In the genomic region with DNA sequence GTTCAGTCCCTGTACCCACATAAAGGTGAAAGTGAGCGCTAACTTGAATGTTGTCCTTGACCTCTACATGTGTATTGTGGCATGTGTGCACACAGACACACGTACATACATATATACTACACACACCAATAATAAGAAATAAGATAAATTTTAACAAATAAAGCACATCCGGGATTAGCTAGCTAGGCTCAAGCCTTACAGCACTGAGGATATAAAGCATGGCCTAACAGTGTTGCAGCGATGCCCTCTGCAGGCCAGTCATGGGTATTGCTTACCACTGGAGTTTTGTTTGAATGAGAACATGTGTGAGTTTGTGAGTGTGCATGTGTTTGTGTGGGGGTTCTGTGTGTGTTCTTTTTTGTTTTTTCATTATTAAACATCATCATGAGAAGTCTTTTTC, we compare ENCODE assay signal across 8 mouse cellular contexts. TPM values are rescaled to one million over a fixed set of nuclear protein-coding genes. Genes with fewer than 3 reads are reported as not detected.
A peak's percentile ranks its signal among the peaks of the same experiment; 100 is the strongest.
DNase-seq lines count a peak whose midpoint lies in the region; ATAC-seq and TF ChIP-seq lines count a peak whose summit lies in the region.

No protein-coding gene starts in this region.

- TF ChIP-seq POLR2A in bone marrow, adult 2 months (IDR thresholded peaks at IDR 0.05; ENCODE audit: borderline replicate concordance, control insufficient read depth, low read depth, low read length): no peak

- peaks cover 67% of the 10 kb centered on the region for H3K36me3 ChIP-seq in kidney, embryonic 15.5 days
- H3K36me3 ChIP-seq in kidney, embryonic 14.5 days (ENCODE audit: control insufficient read depth, insufficient read depth, low read length): peaks cover 58% of the 10 kb centered on the region

- H3K27ac ChIP-seq in kidney, embryonic 15.5 days: no peak overlapping the region
- H3K27ac ChIP-seq in kidney, embryonic 14.5 days (ENCODE audit: low read depth, low read length): no peak overlapping the region
- no peak overlapping the region for H3K27ac ChIP-seq in bone marrow, adult 2 months (ENCODE audit: control insufficient read depth, insufficient read depth, low read depth, low read length, poor library complexity)

- no peak overlapping the region for H3K9ac ChIP-seq in kidney, embryonic 15.5 days
- H3K9ac ChIP-seq in kidney, embryonic 14.5 days (ENCODE audit: low read depth, low read length): no peak overlapping the region

- H3K4me1 ChIP-seq in kidney, embryonic 15.5 days: no peaks in the 10 kb centered on the region
- H3K4me1 ChIP-seq in kidney, embryonic 14.5 days (ENCODE audit: control insufficient read depth, insufficient read depth, low read length): no peaks in the 10 kb centered on the region
- no peaks in the 10 kb centered on the region for H3K4me1 ChIP-seq in bone marrow, adult 2 months (ENCODE audit: control insufficient read depth, insufficient read depth, low read length)

- ATAC-seq in kidney, embryonic 15.5 days (replicated peaks; ENCODE audit: low FRiP score): peak; percentile 43; the same call in 1 of the 2 replicates
- no peak for ATAC-seq in kidney, embryonic 14.5 days (ENCODE audit: low FRiP score, low TSS enrichment)

- no peaks in the 10 kb centered on the region for H3K9me3 ChIP-seq in kidney, embryonic 15.5 days (replicated peaks)
- H3K9me3 ChIP-seq in kidney, embryonic 14.5 days (ENCODE audit: control insufficient read depth, low read length): no peaks in the 10 kb centered on the region

- 77% methylated on average over 4 of the region's 4 CpGs for WGBS in kidney, embryonic 15.5 days
- 79% methylated on average over 4 of the region's 4 CpGs for WGBS in kidney, embryonic 14.5 days
- 68% methylated on average over 4 of the region's 4 CpGs for WGBS in bone marrow, adult 2 months

- DNase-seq in CD4-positive, CD25-positive, alpha-beta regulatory T cell, adult 2 months (ENCODE audit: low read depth, low spot score): peak; percentile 49
- peak; percentile 12 to 31 for DNase-seq in frontal cortex, postnatal 25 days (ENCODE audit: low spot score in 2 of 2)
- DNase-seq in lung, postnatal 36 days: peak; percentile 7
- no peak for DNase-seq in testis, postnatal 10 days (ENCODE audit: low spot score)
- no peak for DNase-seq in urinary bladder, postnatal 14 days (ENCODE audit: low spot score)

- peak; percentile 45 for TF ChIP-seq CTCF in bone marrow, adult 2 months (IDR thresholded peaks at IDR 0.05; ENCODE audit: control insufficient read depth, insufficient read depth, low read length)

- H3K4me3 ChIP-seq in kidney, embryonic 15.5 days (replicated peaks): no peak overlapping the region
- H3K4me3 ChIP-seq in kidney, embryonic 14.5 days (ENCODE audit: low read length): no peak overlapping the region
- H3K4me3 ChIP-seq in bone marrow, adult 2 months (replicated peaks; ENCODE audit: control insufficient read depth, low read depth, low read length): no peak overlapping the region

- no peak overlapping the region for H3K4me2 ChIP-seq in kidney, embryonic 15.5 days
- no peak overlapping the region for H3K4me2 ChIP-seq in kidney, embryonic 14.5 days (replicated peaks; ENCODE audit: low read depth, low read length)

- H3K27me3 ChIP-seq in kidney, embryonic 15.5 days: no peaks in the 10 kb centered on the region
- H3K27me3 ChIP-seq in kidney, embryonic 14.5 days (ENCODE audit: control insufficient read depth, insufficient read depth, low read length): no peaks in the 10 kb centered on the region

RNA-seq across cellular contexts. Expression of gene Sec23a, which starts 47.2 kb away (rescaled TPM):
- polyA plus RNA-seq in kidney, embryonic 15.5 days (2015; fragmentation: Nextera tagmentation; extraction: Ambion mirVana): 79.3 and 79.4 TPM in 2 replicates
- polyA plus RNA-seq in kidney, embryonic 14.5 days (2014; fragmentation: Nextera tagmentation; extraction: Ambion mirVana): 46.5 and 82.8 TPM in 2 replicates
- polyA plus RNA-seq in bone marrow, adult 2 months (2011; ENCODE audit: insufficient read depth, insufficient read length, low replicate concordance, missing spikeins): 9.2 and 14.7 TPM in 2 replicates

RNA-seq across cellular contexts. Expression of gene Gemin2, which starts 48.6 kb away (rescaled TPM):
- polyA plus RNA-seq in kidney, embryonic 15.5 days (2015; fragmentation: Nextera tagmentation; extraction: Ambion mirVana): 33.5 and 34.4 TPM in 2 replicates
- 28.1 and 29.7 TPM in 2 replicates for polyA plus RNA-seq in kidney, embryonic 14.5 days (2014; fragmentation: Nextera tagmentation; extraction: Ambion mirVana)
- 12.4 and 13.8 TPM in 2 replicates for polyA plus RNA-seq in bone marrow, adult 2 months (2011; ENCODE audit: insufficient read depth, insufficient read length, low replicate concordance, missing spikeins)

Comparison
In these comparisons a context has a peak if more than half of its experiments do, and no peak if none do; other contexts are left out.
1. DNase-seq: peak in CD4-positive, CD25-positive, alpha-beta regulatory T cell, adult 2 months (single experiment), frontal cortex, postnatal 25 days (2 of 2) and lung, postnatal 36 days (single experiment); none in testis, postnatal 10 days (single experiment) and urinary bladder, postnatal 14 days (single experiment).